Mouse (Mus musculus) monocyte, adult 59 days (primary cell): ENCODE results near the gene Cd55. TPM values are rescaled to one million over a fixed set of nuclear protein-coding genes. Genes with fewer than 3 reads are reported as not detected.

Source experiments
- total RNA-seq, 2 experiments: library from RNA; stranded (reverse); gene quantifications; one replicate each; pipeline ENCODE4 v1.2.4; 2023

The Cd55 gene
- 10 to 100 TPM; 12.4 to 12.9 TPM for total RNA-seq

DNA sequence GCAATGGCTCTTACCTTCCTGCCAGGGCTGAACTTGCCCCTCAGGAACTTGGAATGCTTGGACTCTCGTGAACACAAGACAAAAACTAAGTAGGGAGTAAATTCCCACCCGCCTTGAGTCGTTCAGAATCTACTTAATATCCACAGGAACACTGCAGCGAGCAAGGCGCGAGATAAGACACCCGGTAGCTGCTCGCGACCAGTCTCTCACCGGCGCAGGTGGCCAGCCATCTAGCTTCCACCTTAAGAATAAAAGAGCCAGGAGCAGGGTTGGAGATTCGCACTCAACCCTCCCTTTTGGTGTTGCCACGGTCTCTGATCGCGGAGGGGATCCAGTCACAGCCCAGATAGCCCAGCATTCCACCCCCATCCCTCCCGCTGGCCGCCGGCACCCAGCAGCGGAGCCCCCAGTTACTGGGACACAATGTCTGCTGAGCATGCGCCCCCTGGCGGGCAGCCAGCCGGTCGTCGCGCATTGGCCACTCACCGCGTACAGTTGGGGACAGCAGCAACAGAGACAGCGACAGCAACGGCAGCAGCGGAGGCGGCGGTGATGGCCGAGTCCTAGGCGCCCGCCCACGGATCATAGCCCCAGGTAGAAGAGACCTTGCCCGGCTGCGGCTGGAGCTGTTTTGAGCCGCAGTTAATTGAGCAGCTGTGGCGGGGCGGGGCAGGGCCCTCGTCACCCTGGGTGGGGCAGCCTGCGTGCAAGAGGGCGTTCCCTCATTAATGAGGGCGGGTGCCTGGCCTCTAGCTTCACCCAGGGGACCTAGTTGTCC lies at the start of gene Cd55:
Gene Cd55, minus strand, starts transcription at position 661 of the 778 bp plus-strand sequence.

GRCm38 (mm10) chr1:130422664-130423111 lies 39.9 kb downstream of the Cd55 start, which contains the start of gene Cd55b:
Gene Cd55b (minus strand): TSS chr1:130423009.

Other genes with a start within 250 kb of the Cd55 start
- 1 to 10 TPM in 1 of 2 experiments, not detected in 1; 1.1 TPM for gene Cd55b, start 39.7 kb downstream of the Cd55 start, total RNA-seq
- gene Zp3r, start 166.9 kb upstream of the Cd55 start, total RNA-seq, result not detected
- gene C4bp, start 198.9 kb upstream of the Cd55 start, total RNA-seq, result not detected